Mouse (Mus musculus) thymus, postnatal 25 days (tissue): ENCODE measurements around the gene Mss51.
A peak's percentile ranks its signal among the peaks of the same experiment; 100 is the strongest.

ENCODE experiments used
- DNase-seq: peaks from one replicate; pipeline ENCODE4 v3.0.0; 2022

Gene Mss51

GRCm38 (mm10) chr14:20496603-20497002, at the start of gene Mss51:
TSS of gene Mss51 (minus strand) at chr14:20496901.
- DNase-seq = no peak

DNA sequence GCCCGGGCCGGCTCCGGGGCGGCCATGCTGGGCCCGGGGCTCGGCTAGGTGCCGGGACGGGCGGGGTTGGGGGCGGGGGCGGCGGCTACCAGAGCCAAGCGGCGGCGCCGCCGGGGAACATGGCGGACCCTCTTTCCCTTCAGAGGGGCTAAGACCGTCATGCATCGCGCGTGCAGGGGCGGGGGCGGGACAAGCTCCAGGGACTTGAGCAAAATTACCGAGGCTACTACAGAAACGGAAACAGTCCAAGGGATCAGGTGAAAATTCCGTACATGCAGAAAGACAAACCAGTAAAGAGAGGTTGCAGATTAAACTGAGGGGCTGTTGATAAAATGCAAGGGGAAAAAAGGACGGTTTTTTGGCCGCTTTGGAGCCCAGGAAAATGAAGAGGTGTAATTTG, 49.7 kb upstream of the Mss51 start, which contains the start of gene Ppp3cb:
Ppp3cb (minus strand) TSS at position 159 of the 400 bp plus-strand sequence.
- peak; percentile 84 for DNase-seq

- peak; percentile 90 for DNase-seq
Measured at GRCm38 (mm10) chr14:20545529-20546331, 49.0 kb upstream of the Mss51 start.

DNA sequence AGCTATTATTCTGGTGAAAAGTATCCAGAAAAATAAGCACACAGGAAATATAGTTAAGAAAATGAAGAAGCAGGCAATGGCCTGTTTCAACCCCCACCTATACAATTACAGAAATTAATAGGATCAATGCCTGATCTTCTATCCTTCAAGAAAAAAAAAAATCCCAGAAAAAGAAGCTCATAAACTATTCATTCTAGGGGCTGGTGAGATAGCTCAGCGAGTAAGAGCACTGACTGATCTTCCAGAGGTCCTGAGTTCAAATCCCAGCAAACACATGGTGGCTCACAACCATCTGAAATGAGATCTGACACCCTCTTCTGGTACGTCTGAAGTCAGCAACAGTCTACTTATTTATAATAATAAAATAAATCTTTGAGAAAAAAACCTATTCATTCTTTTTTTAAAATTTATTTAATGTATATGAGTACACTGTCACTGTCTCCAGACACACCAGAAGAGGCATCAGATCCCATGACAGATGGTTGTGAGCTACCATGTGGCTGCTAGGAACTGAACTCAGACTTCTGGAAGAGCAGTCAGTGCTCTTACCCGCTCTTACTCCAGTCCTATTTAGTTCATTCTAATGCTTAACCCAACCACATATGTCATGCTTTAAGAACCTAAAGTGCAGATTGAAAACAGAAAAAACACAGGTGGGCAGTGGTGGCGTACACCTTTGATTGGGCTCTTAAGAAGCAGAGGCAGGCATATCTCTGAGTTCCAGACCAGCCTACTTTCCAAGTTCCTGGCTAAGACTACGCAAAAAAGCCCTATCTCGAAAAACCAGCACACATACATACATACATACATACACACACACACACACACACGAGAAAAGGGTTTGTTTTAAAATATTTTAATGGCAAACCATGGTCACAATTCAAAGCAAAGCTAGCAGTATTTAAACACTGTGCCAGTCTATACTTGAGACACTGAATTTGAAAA, 48.0 kb upstream of the Mss51 start:
- no peak for DNase-seq

- no peak for DNase-seq
Measured at GRCm38 (mm10) chr14:20529643-20530042, 32.9 kb upstream of the Mss51 start.

GRCm38 (mm10) chr14:20520179-20520578, 23.5 kb upstream of the Mss51 start:
- DNase-seq = no peak

DNA sequence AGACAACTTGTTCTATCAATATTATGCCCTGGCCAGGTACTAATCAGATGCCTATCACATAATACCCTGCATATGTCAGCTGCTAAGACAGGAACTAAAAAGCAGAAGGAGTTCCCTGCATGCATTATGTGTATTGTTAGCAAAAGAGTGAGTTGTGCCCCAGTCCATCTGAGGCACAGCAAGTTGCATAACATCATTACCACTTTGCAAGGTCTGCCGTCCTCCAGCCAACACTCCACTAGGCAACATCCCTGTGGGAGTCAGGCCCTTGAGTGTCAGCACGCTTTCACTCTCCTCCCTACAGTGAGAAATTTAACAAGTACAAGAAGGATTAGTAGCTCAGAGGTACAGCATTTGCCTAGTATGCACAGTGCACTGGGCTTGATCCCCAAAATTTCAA, 11.7 kb upstream of the Mss51 start:
- no peak for DNase-seq

- no peak for DNase-seq
Measured at GRCm38 (mm10) chr14:20502966-20503365, 6.3 kb upstream of the Mss51 start.

- no peak for DNase-seq
Measured at GRCm38 (mm10) chr14:20499982-20500381, 3.3 kb upstream of the Mss51 start.

DNA sequence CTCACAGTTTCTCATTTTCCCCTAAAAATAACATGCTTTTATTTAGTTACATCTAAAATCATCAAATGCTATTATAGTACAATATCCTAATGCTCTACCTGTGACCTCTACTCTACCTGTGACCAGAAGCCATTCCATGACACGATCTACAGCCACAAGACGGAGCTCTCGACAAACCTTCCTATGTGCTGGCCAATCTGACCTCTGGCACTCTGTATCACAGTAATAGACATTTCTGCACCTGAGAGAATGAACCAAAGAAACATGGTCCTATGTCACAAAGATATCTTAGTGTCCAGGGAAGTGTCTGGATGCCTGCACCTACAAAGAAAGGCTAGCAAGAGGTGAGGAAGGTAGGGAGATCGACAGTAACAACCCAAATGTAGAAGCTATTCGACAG, 10.7 kb downstream of the Mss51 start:
- no peak for DNase-seq

- DNase-seq = no peak
Measured at GRCm38 (mm10) chr14:20482051-20482751, 14.5 kb downstream of the Mss51 start.

- DNase-seq = peak; percentile 16
Measured at GRCm38 (mm10) chr14:20481211-20481610, 15.5 kb downstream of the Mss51 start.

DNA sequence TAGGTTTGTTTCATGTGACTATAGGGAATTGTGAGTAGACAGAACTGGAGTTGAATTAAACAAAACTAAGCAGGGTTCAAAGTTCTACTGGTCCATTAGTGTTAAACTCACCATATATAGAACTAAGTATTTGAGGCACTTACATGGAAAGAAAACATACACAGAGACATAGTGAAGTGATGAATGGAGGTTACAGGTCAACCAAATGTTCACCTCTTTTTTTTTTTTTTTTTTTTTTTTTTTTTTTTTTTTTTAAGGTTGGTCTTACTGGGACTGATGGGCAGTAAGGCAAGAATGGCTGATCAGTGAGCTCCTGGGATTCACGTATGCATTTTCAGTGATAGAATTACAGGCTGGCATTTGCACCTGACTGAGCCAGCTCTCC, 16.5 kb downstream of the Mss51 start:
- no peak for DNase-seq

GRCm38 (mm10) chr14:20479291-20480194, 17.2 kb downstream of the Mss51 start, which contains the start of gene Anxa7:
TSS of gene Anxa7 (minus strand) at chr14:20480133.
- peak; percentile 80 for DNase-seq

GRCm38 (mm10) chr14:20478801-20479200, 17.9 kb downstream of the Mss51 start:
- peak; percentile 24 for DNase-seq

DNA sequence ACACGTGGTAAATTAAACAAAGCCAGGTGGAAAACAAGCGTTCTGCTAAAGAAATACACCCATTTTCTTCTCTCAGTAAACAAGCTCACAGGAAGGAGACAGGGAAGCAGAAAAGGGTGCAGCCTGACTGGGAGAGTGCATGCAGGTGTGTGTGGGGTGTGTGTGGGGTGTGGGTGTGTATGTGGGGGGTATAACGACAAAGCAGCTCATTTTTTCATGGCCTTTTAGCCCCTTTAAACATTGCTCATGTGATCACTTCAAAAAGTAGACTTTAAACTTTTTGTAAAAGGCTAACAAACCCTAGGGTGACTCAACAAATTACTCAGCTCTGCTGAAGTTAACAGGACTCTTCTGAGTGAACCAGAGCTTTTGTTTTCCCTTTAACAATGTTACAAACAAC, 18.3 kb downstream of the Mss51 start:
- peak; percentile 28 for DNase-seq

- no peak for DNase-seq
Measured at GRCm38 (mm10) chr14:20477261-20478025, 19.3 kb downstream of the Mss51 start.

GRCm38 (mm10) chr14:20460216-20460615, 36.5 kb downstream of the Mss51 start:
- DNase-seq = no peak

GRCm38 (mm10) chr14:20458378-20458777, 38.3 kb downstream of the Mss51 start:
- no peak for DNase-seq

DNA sequence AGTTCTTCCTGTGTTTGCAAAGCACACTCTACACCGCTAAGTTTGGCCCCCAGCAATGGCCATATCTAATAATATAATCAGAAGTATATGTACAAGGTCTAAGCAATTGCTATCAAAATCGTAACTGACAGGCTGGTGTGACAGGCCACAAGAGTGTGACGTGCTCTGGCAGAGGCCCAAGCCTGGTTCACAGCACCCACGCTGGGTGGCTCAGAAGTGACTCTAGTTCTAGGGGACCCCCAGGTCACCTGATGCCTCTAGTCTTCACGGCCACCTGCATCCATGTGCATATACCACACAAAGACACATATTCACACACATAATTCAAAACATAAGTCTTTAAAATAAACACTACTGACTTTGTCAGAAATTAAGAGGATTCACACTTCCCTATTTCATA, 43.8 kb downstream of the Mss51 start:
- DNase-seq = no peak

- peak; percentile 69 for DNase-seq
Measured at GRCm38 (mm10) chr14:20451765-20452331, 44.9 kb downstream of the Mss51 start, which contains the start of gene Cfap70. TSS of gene Cfap70 (minus strand) at chr14:20452226.
